Mouse (Mus musculus) ES-CJ7 (cell line): Measurements from ENCODE around the gene Mcat.
A peak's percentile ranks its signal among the peaks of the same experiment; 100 is the strongest.

Experiments
- DNase-seq: peaks from one replicate; pipeline ENCODE4 v3.0.0; 2011; ENCODE audit warnings: low read depth, low spot score

The Mcat gene

DNA sequence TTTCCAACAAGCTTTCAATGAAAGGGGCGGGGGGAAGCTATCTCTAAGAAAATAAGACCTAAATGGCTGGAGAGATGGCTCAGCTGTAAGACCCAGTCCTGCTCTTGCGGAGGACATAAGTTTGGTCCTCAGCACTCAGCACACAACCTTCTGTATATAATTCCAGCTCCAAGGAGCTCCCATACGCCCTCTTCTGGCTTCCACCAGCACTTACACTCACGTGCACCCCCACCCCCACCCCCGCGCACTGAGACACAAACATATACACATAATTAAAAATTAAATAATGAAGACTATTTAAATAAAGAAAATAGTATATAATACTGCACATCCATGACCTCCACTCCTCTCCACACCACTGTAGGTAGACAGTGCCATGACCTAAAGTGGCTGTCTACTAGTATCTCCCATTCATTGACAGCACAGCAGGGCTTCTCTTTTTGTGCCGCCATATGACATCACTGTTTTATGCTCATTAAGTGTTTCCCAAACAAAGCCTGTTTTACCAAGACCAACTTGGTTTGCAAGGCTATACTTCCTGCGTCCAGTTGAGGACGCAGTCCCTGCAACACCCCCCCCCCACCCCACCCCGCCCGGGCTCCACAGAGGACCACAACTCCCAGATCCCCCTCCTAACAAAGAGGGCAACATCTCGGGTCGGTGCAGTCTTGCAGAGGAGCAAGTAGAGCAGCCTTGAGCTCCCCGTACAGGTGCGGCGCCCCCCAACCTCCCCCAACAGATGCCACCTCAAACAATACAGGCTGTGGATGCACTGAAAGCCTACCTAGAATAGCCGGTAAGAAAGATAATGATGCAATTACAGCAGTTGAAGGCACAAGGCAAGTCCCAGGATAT is 53.4 kb downstream of the Mcat start:
- no peak for DNase-seq

DNA sequence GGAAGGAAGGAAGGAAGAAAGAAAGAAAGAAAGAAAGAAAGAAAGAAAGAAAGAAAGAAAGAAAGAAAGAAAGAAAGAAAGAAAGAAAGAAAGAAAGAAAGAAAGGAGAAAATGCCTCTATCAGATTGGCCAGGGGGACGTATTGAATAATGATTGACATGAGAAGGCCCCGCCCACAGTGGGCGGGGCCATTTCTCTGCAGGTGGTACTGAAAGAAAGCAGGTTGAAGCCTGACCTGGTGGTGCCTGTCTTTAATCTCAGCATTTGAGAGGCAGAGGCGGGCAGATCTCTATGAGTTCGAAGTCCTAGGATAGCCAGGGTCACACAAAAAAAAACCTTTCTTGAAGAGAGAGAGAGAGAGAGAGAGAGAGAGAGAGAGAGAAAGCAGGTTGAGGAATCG is 62.1 kb downstream of the Mcat start:
- DNase-seq, result peak; percentile 52

DNA sequence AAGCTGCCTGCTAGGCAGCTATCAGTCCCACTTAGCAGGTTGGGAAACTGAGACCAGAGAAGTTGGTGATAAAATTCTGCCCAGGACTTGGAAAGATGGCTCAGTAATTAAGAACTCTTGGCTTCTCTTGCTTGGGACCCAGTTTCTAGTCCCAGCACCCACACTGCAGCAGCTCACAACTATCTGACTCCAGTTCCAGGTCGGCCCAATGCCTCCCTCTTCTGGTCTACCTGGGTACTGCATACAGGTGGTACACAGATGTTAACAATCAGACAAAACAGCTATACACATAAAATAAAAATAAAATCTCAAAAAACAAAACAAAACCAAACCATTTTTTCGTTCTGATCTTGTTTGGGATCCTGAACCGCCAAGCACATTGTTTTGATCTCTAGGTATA is 63.2 kb downstream of the Mcat start:
- peak; percentile 74 for DNase-seq

DNA sequence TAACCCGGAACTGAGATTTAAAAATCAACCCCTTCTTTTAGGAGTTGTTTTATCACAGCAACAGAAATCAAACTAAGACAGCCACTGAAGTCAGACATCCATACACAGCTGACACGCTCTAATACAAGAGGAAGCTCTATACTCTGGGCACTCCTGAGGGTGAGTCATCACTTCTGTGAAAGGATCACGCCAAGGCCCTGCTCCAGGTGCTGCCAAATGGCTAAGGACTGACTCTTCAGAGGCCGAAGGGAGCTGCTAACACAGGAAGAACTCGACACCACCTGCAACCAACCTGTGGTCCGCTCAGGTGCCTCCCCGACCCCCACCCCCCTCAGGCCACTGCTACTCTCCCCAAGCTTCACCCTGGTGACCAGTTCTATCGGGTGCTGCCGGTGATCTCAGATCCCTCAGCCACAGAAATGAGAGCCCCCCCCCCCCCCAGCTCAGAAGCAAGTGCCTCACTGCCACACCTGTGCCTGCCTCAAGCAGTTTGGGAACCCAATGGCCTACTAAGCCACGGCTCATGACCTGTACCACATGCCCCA is 64.3 kb downstream of the Mcat start:
- DNase-seq, result no peak

DNA sequence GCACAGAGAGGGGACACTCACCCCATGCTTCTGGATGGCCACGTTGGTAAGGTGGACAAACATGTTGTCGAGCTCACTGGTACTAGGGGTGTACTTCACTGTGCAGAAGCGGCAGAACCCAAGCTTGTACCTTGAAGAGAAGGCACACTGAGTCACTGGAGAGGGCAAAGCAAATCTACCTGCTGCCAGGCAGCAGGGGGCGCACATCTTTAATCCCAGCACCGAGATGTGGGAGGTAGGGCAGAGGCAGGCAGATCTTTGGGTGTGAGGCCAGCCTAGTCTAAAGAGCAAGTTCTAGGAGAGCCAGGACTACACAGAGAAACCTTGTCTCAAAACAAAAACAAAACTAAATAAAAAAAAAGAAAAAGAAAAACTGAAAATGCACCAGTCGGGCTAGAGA is 66.3 kb downstream of the Mcat start:
- DNase-seq, result peak; percentile 68
